Mouse (Mus musculus) heart, adult 2 months (tissue): ENCODE data around the gene Mturn.

Experiments
- CTCF ChIP-seq: fragments of 200-600 bp; IDR thresholded peaks from 2 replicates; pipeline ENCODE4 v1.8.1; 2022; ENCODE audit warnings: antibody characterized with exemption, mild to moderate bottlenecking, moderate library complexity
- EP300 ChIP-seq: fragments of 200-500 bp; IDR thresholded peaks from 2 replicates; pipeline ENCODE4 v1.6.1; 2011; ENCODE audit warnings: low read depth, low read length, control low read depth; ENCODE audit not compliant: insufficient read depth

- no peak for TF ChIP-seq CTCF
- TF ChIP-seq EP300, result no peak
Observed at GRCm38 (mm10) chr6:54689686-54690085, 8.3 kb downstream of the Mturn start.
